Mouse (Mus musculus) kidney, adult 8-10 months (tissue): ENCODE measurements around the gene Olfr531.

Experiments
- DNase-seq, 2 experiments: peaks; one replicate each; pipeline ENCODE4 v3.0.0; 2022

The Olfr531 gene

GRCm38 (mm10) chr7:140402818-140403217, at the start of gene Olfr531:
TSS of gene Olfr531 (minus strand) at chr7:140402918.
- DNase-seq, result no peak

- DNase-seq, result no peak
These were observed 40.4 kb upstream of the Olfr531 start for GRCm38 (mm10) chr7:140443141-140443540.

- no peak for DNase-seq
These were observed 18.8 kb upstream of the Olfr531 start, which contains the start of gene Olfr532 for GRCm38 (mm10) chr7:140421539-140421938. TSS of gene Olfr532 (minus strand) at chr7:140421639.

GRCm38 (mm10) chr7:140376911-140377310, 25.8 kb downstream of the Olfr531 start:
- no peak for DNase-seq

DNA sequence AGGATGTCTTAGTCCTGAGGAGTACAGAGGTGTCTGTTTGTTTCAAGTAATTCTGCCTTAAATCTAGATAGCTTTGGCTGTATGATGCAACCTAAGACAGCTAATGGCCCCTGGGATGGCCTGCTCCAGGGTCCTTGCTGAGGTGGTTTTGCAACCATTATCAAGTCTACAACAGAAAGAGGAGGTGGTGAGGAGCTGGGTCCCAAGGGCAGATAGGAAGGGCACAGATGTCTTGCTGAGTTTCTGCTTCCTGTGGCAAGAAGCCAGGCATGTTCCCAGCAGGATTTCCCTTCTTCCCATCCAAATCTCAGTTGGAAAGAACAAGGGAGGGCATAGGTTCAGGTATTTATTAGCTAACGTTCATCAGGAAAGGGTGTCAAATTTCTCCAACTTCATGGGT, 26.5 kb downstream of the Olfr531 start, which contains the start of gene Olfr530:
Gene Olfr530, minus strand, starts transcription at position 101 of the 400 bp plus-strand sequence.
- DNase-seq, result no peak

DNA sequence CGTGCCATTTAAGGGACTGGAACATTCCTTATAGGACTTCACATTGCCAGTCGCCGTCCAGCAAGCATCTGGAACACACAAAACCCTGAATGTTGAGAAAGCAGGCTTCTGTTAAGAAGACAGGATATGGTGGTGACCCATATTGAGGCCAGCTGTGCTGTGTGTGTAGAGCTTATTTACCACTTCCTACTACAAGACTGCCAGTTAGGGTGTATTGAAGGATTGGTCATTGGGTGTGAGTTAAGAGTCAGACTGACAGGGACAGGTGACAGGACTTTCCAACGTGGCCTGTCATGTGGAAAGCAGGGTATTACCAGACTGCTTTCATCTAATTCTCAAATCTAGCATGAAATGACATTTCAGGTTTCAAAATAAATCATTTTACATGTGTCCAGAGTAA, 28.4 kb downstream of the Olfr531 start:
- no peak for DNase-seq

GRCm38 (mm10) chr7:140361571-140361970, 41.1 kb downstream of the Olfr531 start, which contains the start of gene Olfr60:
TSS of gene Olfr60 (minus strand) at chr7:140361671.
- no peak for DNase-seq
